Mouse (Mus musculus): ENCODE results near the gene Atg4a-ps. TPM values are rescaled to one million over a fixed set of nuclear protein-coding genes. Genes with fewer than 3 reads are reported as not detected.

Atg4a-ps gene
- polyA plus RNA-seq (2015; fragmentation: Nextera tagmentation; extraction: Ambion mirVana), result 0.28 and 0.30 TPM in 2 replicates

GRCm38 (mm10) chr3:103645968-103646367, at the start of gene Atg4a-ps:
TSS of gene Atg4a-ps (minus strand) at chr3:103646068.

Other genes starting within 250 kb of the Atg4a-ps start
- 1.2 and 1.9 TPM in 2 replicates for gene Syt6, start 70.8 kb downstream of the Atg4a-ps start, polyA plus RNA-seq (2015; fragmentation: Nextera tagmentation; extraction: Ambion mirVana)
- 27.5 and 39.0 TPM in 2 replicates for gene Olfml3, start 91.9 kb upstream of the Atg4a-ps start, polyA plus RNA-seq (2015; fragmentation: Nextera tagmentation; extraction: Ambion mirVana)
- not detected in 2 replicates for gene Gm10964, start 93.3 kb upstream of the Atg4a-ps start, polyA plus RNA-seq (2015; fragmentation: Nextera tagmentation; extraction: Ambion mirVana)
- gene Hipk1, start 145.5 kb upstream of the Atg4a-ps start, polyA plus RNA-seq (2015; fragmentation: Nextera tagmentation; extraction: Ambion mirVana), result 18.1 and 19.0 TPM in 2 replicates
- 33.3 and 43.3 TPM in 2 replicates for gene Dclre1b, start 163.4 kb upstream of the Atg4a-ps start, polyA plus RNA-seq (2015; fragmentation: Nextera tagmentation; extraction: Ambion mirVana)
- gene Ap4b1, start 163.5 kb upstream of the Atg4a-ps start, polyA plus RNA-seq (2015; fragmentation: Nextera tagmentation; extraction: Ambion mirVana), result 14.8 TPM in 2 replicates
- 0.17 and 0.83 TPM in 2 replicates for gene Gm43064, start 163.5 kb upstream of the Atg4a-ps start, polyA plus RNA-seq (2015; fragmentation: Nextera tagmentation; extraction: Ambion mirVana)
- 1.6 and 2.5 TPM in 2 replicates for gene Bcl2l15, start 186.5 kb upstream of the Atg4a-ps start, polyA plus RNA-seq (2015; fragmentation: Nextera tagmentation; extraction: Ambion mirVana)
- gene Ptpn22, start 213.7 kb upstream of the Atg4a-ps start, polyA plus RNA-seq (2015; fragmentation: Nextera tagmentation; extraction: Ambion mirVana), result 8.7 and 13.1 TPM in 2 replicates

Measured in spleen, postnatal 0 days (tissue).